Mouse (Mus musculus) intestine, embryonic 15.5 days (tissue): ENCODE measurements around the gene Cage1. TPM values are rescaled to one million over a fixed set of nuclear protein-coding genes. Genes with fewer than 3 reads are reported as not detected.

Experiments used
- ATAC-seq: fragments of 200-750 bp; cut with Nextera tagmentation; 2 replicates; pipeline ENCODE4 v1.8.0; 2017; ENCODE audit warnings: moderate TSS enrichment, moderate library complexity
- H3K27ac ChIP-seq: fragments of 300-500 bp; sonication (generic); 2 replicates; pipeline ENCODE4 v1.5.1; 2015; ENCODE audit warnings: mild to moderate bottlenecking, inconsistent platforms
- H3K27me3 ChIP-seq: fragments of 300-500 bp; sonication (generic); replicated peaks from 2 replicates; pipeline ENCODE4 v1.6.1; 2015; ENCODE audit warnings: inconsistent platforms
- H3K36me3 ChIP-seq: fragments of 300-500 bp; sonication (generic); 2 replicates; pipeline ENCODE4 v1.6.1; 2015; ENCODE audit warnings: inconsistent platforms
- H3K4me1 ChIP-seq: fragments of 300-500 bp; sonication (generic); replicated peaks from 2 replicates; pipeline ENCODE4 v1.6.1; 2015; ENCODE audit warnings: inconsistent platforms
- H3K4me2 ChIP-seq: fragments of 300-500 bp; sonication (generic); replicated peaks from 2 replicates; pipeline ENCODE4 v1.6.1; 2015; ENCODE audit warnings: mild to moderate bottlenecking, inconsistent platforms
- H3K4me3 ChIP-seq: fragments of 300-500 bp; sonication (generic); replicated peaks from 2 replicates; pipeline ENCODE4 v1.5.1; 2015; ENCODE audit warnings: inconsistent platforms
- H3K9ac ChIP-seq: fragments of 300-500 bp; sonication (generic); 2 replicates; pipeline ENCODE4 v1.6.1; 2015; ENCODE audit warnings: inconsistent platforms
- H3K9me3 ChIP-seq: fragments of 300-500 bp; sonication (generic); 2 replicates; pipeline ENCODE4 v1.6.1; 2016; ENCODE audit warnings: inconsistent platforms
- WGBS: fragments of 180-500 bp; shearing (Covaris S2); methylation state at CpG from one replicate; pipeline ENCODE4 v1.1.7; 2015; 5-methylcytosine and 5-hydroxymethylcytosine counted together
- polyA plus RNA-seq: library from polyadenylated mRNA; unstranded; fragments of >200 nt; fragmentation: Nextera tagmentation; extraction: Ambion mirVana; gene quantifications from 2 replicates; pipeline ENCODE4 v1.2.1, GENCODE M21; 2015

Cage1 gene
- polyA plus RNA-seq, result 0.62 and 0.89 TPM in 2 replicates

GRCm38 (mm10) chr13:38037044-38037687 lies at the start of gene Cage1:
Gene Cage1 (minus strand): TSS chr13:38037069.
- Histone ChIP-seq H3K27ac (peak within 1 kb of the TSS; percentile 71), H3K36me3 (peaks cover 13% of the 10 kb centered on the region), H3K9ac (peak within 1 kb of the TSS; percentile 84), H3K4me2 (peak within 1 kb of the TSS; percentile 69), H3K9me3 (no peaks in the 10 kb centered on the region), H3K4me3 (peak within 1 kb of the TSS; percentile 78), H3K4me1 (no peaks in the 10 kb centered on the region), H3K27me3 (no peaks in the 10 kb centered on the region)
- peak; percentile 98 for ATAC-seq
- WGBS, result under 1% methylated on average over 47 of the region's 47 CpGs

GRCm38 (mm10) chr13:38081161-38081560 lies 44.3 kb upstream of the Cage1 start:
- Histone ChIP-seq H3K4me2 (no peak overlapping the region), H3K36me3 (no peaks in the 10 kb centered on the region), H3K4me1 (peaks cover 14% of the 10 kb centered on the region; the same call in 1 of the 2 replicates), H3K9ac (no peak overlapping the region), H3K27me3 (no peaks in the 10 kb centered on the region), H3K4me3 (no peak overlapping the region), H3K27ac (no peak overlapping the region), H3K9me3 (no peaks in the 10 kb centered on the region)
- ATAC-seq, result 0 out of 2 replicates have a peak, but pooled peaks have one; percentile 13
- 70% methylated on average over 7 of the region's 7 CpGs for WGBS

- ATAC-seq, result 0 out of 2 replicates have a peak, but pooled peaks have one; percentile 11
- Histone ChIP-seq H3K27ac (no peak overlapping the region), H3K4me1 (peaks cover 14% of the 10 kb centered on the region; the same call in 1 of the 2 replicates), H3K9me3 (no peaks in the 10 kb centered on the region), H3K4me2 (no peak overlapping the region), H3K4me3 (no peak overlapping the region), H3K36me3 (no peaks in the 10 kb centered on the region), H3K27me3 (no peaks in the 10 kb centered on the region), H3K9ac (no peak overlapping the region)
- 79% methylated on average over 14 of the region's 14 CpGs for WGBS
These were observed 43.9 kb upstream of the Cage1 start for GRCm38 (mm10) chr13:38080725-38081124.

GRCm38 (mm10) chr13:38080014-38080413 lies 43.1 kb upstream of the Cage1 start:
- H3K27ac ChIP-seq, result no peak overlapping the region
- H3K4me1 ChIP-seq, result peaks cover 14% of the 10 kb centered on the region; the same call in 1 of the 2 replicates
- H3K9ac ChIP-seq, result no peak overlapping the region
- ATAC-seq, result peak; percentile 68
- H3K36me3 ChIP-seq, result no peaks in the 10 kb centered on the region
- WGBS, result 40% methylated on average over 9 of the region's 9 CpGs
- peak overlapping the region; percentile 2; the same call in 1 of the 2 replicates for H3K4me2 ChIP-seq
- no peaks in the 10 kb centered on the region for H3K9me3 ChIP-seq
- H3K27me3 ChIP-seq, result no peaks in the 10 kb centered on the region
- H3K4me3 ChIP-seq, result no peak overlapping the region

GRCm38 (mm10) chr13:38079366-38079765 lies 42.5 kb upstream of the Cage1 start:
- Histone ChIP-seq H3K27me3 (no peaks in the 10 kb centered on the region), H3K4me3 (no peak overlapping the region), H3K9ac (no peak overlapping the region), H3K36me3 (no peaks in the 10 kb centered on the region), H3K4me2 (no peak overlapping the region), H3K9me3 (no peaks in the 10 kb centered on the region), H3K4me1 (peaks cover 16% of the 10 kb centered on the region; the same call in 1 of the 2 replicates), H3K27ac (no peak overlapping the region)
- no peak for ATAC-seq
- WGBS, result 71% methylated on average over 5 of the region's 5 CpGs

GRCm38 (mm10) chr13:38078836-38079235 lies 42.0 kb upstream of the Cage1 start:
- no peak for ATAC-seq
- 49% methylated on average over 6 of the region's 6 CpGs for WGBS

GRCm38 (mm10) chr13:38077113-38077512 lies 40.2 kb upstream of the Cage1 start:
- ATAC-seq, result no peak
- Histone ChIP-seq H3K4me2 (0 out of 2 replicates have a peak overlapping the region, but pooled peaks have one; percentile 9), H3K27ac (no peak overlapping the region), H3K4me3 (no peak overlapping the region), H3K27me3 (no peaks in the 10 kb centered on the region), H3K9ac (no peak overlapping the region), H3K4me1 (peaks cover 15% of the 10 kb centered on the region), H3K36me3 (no peaks in the 10 kb centered on the region), H3K9me3 (no peaks in the 10 kb centered on the region)
- WGBS, result 25% methylated on average over 11 of the region's 11 CpGs

More at GRCm38 (mm10) chr13:38078836-38079235, 42.0 kb upstream of the Cage1 start:
- H3K4me3 ChIP-seq, result no peak overlapping the region
- H3K36me3 ChIP-seq, result no peaks in the 10 kb centered on the region
- peaks cover 20% of the 10 kb centered on the region for H3K4me1 ChIP-seq
- H3K9ac ChIP-seq, result no peak overlapping the region
- no peak overlapping the region for H3K4me2 ChIP-seq
- H3K27ac ChIP-seq, result no peak overlapping the region
- no peaks in the 10 kb centered on the region for H3K9me3 ChIP-seq
- no peaks in the 10 kb centered on the region for H3K27me3 ChIP-seq

GRCm38 (mm10) chr13:38074404-38074803 lies 37.5 kb upstream of the Cage1 start:
- H3K36me3 ChIP-seq, result no peaks in the 10 kb centered on the region
- 18% methylated on average over 5 of the region's 5 CpGs for WGBS
- H3K4me1 ChIP-seq, result peaks cover 10% of the 10 kb centered on the region
- no peaks in the 10 kb centered on the region for H3K27me3 ChIP-seq
- H3K4me2 ChIP-seq, result no peak overlapping the region
- H3K27ac ChIP-seq, result no peak overlapping the region
- ATAC-seq, result peak; percentile 20; the same call in 1 of the 2 replicates
- H3K4me3 ChIP-seq, result no peak overlapping the region
- H3K9ac ChIP-seq, result no peak overlapping the region
- H3K9me3 ChIP-seq, result no peaks in the 10 kb centered on the region

GRCm38 (mm10) chr13:38073374-38074307 lies 36.8 kb upstream of the Cage1 start:
- no peaks in the 10 kb centered on the region for H3K27me3 ChIP-seq
- 66% methylated on average over 18 of the region's 18 CpGs for WGBS
- H3K9me3 ChIP-seq, result no peaks in the 10 kb centered on the region
- no peak overlapping the region for H3K9ac ChIP-seq
- H3K4me3 ChIP-seq, result no peak overlapping the region
- no peaks in the 10 kb centered on the region for H3K36me3 ChIP-seq
- no peak overlapping the region for H3K27ac ChIP-seq
- peak; percentile 65 for ATAC-seq
- peaks cover 10% of the 10 kb centered on the region for H3K4me1 ChIP-seq
- no peak overlapping the region for H3K4me2 ChIP-seq

- no peaks in the 10 kb centered on the region for H3K27me3 ChIP-seq
- no peak overlapping the region for H3K9ac ChIP-seq
- 65% methylated on average over 4 of the region's 4 CpGs for WGBS
- no peaks in the 10 kb centered on the region for H3K9me3 ChIP-seq
- H3K27ac ChIP-seq, result no peak overlapping the region
- H3K4me1 ChIP-seq, result peaks cover 6% of the 10 kb centered on the region
- no peaks in the 10 kb centered on the region for H3K36me3 ChIP-seq
- H3K4me3 ChIP-seq, result no peak overlapping the region
- no peak for ATAC-seq
- H3K4me2 ChIP-seq, result no peak overlapping the region
These were observed 34.1 kb upstream of the Cage1 start for GRCm38 (mm10) chr13:38070945-38071344.

- no peak overlapping the region for H3K4me3 ChIP-seq
- H3K27me3 ChIP-seq, result no peaks in the 10 kb centered on the region
- 67% methylated on average over 11 of the region's 11 CpGs for WGBS
These were observed 28.2 kb upstream of the Cage1 start for GRCm38 (mm10) chr13:38064854-38065663.

More at GRCm38 (mm10) chr13:38064854-38065663, 28.2 kb upstream of the Cage1 start:
- no peaks in the 10 kb centered on the region for H3K36me3 ChIP-seq
- no peaks in the 10 kb centered on the region for H3K4me1 ChIP-seq
- H3K27ac ChIP-seq, result no peak overlapping the region
- ATAC-seq, result peak; percentile 87
- H3K9ac ChIP-seq, result no peak overlapping the region
- no peaks in the 10 kb centered on the region for H3K9me3 ChIP-seq
- H3K4me2 ChIP-seq, result no peak overlapping the region
